Mouse (Mus musculus): ENCODE data around the gene Padi3.

The Padi3 gene

GRCm38 (mm10) chr4:140815996-140816917, 5.8 kb upstream of the Padi3 start:
- no peak for DNase-seq (ENCODE audit: low spot score)

DNA sequence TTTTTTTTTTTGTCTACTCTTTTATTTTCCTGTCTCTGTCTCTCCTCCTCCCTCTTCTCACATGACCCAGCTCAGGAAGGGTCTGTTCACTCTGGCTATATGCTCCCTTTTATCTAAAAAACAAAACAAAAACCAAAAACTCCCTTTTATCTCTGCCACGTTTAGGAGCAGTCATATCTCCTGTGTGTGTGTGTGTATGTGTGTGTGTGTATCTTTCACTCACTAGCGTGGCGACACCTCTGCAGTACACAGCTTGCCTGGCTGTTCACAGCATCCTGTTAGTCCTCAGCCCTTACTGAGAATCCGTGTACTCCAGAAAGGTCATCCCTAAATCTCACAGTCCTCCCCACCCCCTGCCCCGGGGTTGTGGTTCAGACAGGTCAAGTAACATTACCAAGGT, 5.0 kb upstream of the Padi3 start:
- no peak for DNase-seq (ENCODE audit: low spot score)

DNA sequence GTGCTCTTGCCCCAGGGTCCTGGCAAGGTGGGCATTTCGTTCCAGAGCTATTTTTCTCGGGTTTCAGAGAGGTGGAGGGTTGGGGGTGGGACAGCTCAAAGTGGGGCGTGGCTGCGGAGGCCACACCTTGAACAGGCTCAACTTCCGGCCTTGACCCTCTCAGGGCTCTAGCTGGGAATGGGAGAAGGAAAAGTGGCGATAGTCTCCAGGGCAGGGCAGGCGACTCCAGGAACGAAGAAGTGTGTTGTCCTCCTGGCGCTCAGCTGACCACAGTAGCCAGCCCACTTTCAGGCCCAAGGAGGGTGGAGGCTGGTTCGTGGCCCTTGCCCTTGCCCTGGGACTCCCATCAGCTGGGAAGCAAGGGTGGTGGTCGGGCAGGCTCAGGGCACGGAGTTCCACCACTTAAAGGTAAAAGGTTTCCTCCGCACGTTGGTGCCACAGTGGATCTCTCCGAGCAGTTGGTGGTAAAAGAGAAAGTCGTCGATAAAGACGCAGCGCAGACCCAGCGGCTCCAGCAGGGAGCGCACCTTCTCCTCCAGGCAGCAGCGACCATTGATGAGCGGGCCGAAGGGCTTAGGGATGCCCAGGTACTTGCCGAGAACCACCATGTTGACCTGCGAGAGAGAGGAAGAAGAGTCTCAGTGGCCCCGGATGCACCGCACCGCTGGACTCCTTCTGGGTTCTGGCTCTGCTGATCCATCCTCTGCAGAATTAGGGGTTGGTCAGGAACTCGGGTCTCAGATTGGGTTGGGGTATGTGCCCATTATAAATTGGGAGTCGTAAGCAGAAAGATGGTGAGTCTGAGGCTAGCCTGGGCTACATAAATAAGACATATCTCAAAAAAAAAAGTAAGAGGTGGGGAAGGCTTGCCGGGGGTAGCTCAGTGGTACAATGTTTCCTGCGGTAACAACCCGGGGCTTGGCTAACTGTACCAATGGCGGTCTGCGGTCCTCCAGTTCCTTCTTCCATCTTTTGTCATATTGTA, 4.1 kb upstream of the Padi3 start:
- no peak for DNase-seq (ENCODE audit: low spot score)

- DNase-seq (ENCODE audit: low spot score) = no peak
Observed at GRCm38 (mm10) chr4:140813358-140814185, 3.1 kb upstream of the Padi3 start.

GRCm38 (mm10) chr4:140812609-140813008, 2.2 kb upstream of the Padi3 start:
- no peak for DNase-seq (ENCODE audit: low spot score)

GRCm38 (mm10) chr4:140812191-140812590, 1.7 kb upstream of the Padi3 start:
- no peak for DNase-seq (ENCODE audit: low spot score)

DNA sequence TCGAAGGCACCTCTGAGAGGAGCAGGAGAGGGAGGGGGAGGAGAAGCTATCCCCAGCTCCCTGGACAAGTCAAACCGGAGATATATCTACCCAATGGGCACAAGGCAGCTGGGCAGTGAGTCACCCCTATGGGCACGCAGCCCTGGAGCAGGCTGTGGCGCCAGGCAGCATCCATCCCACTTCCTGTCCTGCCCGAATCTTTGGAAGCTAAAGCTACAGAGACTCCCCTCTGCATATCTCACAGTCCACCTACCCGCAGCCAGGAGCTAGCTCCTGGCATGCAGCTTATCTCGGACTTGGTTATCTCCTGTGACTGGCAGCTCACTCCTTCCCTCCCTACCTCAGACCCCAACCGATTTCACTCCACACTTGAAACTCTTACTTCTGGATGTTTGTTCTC, 1.3 kb downstream of the Padi3 start:
- no peak for DNase-seq (ENCODE audit: low spot score)

DNA sequence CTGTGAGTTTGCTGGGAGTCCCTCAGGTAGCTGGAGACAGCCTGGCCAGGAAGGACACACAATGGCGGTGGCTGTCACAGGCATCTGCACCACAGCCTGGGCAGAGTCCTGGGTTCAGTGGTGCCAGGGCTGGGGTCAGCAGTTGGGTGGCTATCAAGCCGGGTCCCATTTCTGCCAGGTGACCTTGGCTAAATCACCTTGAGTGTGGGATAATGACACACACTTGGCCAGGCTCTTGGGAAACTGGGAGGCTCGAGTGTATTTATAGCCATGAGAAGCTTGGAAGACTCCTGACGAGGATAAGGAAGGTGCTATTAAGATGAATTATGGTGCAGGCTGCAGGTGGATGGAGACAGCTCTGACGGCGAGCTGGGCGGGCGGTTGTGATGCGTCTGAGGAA, 5.8 kb downstream of the Padi3 start:
- DNase-seq (ENCODE audit: low spot score) = no peak

GRCm38 (mm10) chr4:140801364-140801763, 9.1 kb downstream of the Padi3 start:
- no peak for DNase-seq (ENCODE audit: low spot score)

DNA sequence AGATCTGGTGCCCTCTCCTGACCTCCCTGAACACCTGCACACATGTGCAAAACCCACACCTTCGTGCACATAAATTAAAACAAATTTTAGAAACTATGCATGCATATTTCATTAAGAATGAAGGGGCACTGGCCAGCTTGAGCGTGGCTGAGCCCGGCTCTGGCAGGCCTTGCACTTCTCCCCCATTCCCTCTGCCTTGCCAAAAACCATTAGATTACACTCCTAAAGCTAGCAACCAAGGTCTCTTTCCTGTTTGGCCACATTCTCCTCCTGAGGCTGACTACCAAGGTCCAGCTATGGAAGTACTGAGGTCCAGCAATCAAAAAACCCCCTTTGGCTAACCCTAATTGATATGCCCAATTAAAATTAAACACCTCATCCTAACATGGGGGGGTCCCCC, 13.7 kb downstream of the Padi3 start:
- DNase-seq (ENCODE audit: low spot score) = no peak

GRCm38 (mm10) chr4:140794678-140795077, 15.8 kb downstream of the Padi3 start:
- no peak for DNase-seq (ENCODE audit: low spot score)

DNA sequence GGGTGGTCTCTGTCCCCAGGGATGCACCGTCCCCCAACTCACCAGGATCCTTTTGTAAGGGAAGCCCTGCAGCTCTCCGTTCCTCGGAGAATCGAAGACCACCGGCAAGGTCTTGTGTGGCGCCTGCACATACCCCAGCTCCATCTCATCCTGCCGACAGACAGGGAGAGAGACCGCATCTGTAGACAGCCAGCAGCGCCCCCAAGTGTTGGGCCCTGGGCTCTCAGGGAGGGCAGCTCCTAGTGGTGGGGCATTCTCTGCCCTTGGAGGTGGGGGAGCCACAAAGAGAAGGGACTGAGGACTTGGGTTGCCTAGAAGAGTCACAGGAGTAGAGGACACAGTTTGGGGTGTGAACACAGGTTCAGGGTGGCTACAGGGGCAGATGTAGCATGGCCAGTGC, 16.7 kb downstream of the Padi3 start:
- DNase-seq (ENCODE audit: low spot score) = no peak

GRCm38 (mm10) chr4:140792584-140792983, 17.9 kb downstream of the Padi3 start:
- no peak for DNase-seq (ENCODE audit: low spot score)

GRCm38 (mm10) chr4:140791071-140791470, 19.4 kb downstream of the Padi3 start:
- DNase-seq (ENCODE audit: low spot score) = no peak

- DNase-seq (ENCODE audit: low spot score) = no peak
Observed at GRCm38 (mm10) chr4:140789983-140790382, 20.5 kb downstream of the Padi3 start.

DNA sequence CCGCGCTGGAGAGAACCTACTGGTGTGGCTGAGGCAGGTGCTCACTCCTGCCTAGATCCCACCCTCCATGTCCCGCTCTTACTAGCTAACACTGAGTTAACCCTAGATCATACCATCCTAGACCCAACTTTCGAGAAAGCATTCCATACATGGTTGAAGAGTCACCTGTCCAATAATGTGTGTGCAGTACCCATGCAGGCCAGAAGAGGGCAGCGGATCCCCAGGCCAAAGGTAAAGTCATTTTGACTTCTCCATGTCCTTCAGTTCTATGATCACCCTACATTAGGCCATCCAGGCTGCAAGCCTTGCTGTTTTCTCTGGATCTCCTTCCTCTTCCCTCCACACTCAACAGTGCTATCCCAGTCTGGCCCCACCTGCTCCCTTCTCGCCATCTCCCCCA, 21.5 kb downstream of the Padi3 start:
- no peak for DNase-seq (ENCODE audit: low spot score)

GRCm38 (mm10) chr4:140788264-140788663, 22.2 kb downstream of the Padi3 start:
- no peak for DNase-seq (ENCODE audit: low spot score)

DNA sequence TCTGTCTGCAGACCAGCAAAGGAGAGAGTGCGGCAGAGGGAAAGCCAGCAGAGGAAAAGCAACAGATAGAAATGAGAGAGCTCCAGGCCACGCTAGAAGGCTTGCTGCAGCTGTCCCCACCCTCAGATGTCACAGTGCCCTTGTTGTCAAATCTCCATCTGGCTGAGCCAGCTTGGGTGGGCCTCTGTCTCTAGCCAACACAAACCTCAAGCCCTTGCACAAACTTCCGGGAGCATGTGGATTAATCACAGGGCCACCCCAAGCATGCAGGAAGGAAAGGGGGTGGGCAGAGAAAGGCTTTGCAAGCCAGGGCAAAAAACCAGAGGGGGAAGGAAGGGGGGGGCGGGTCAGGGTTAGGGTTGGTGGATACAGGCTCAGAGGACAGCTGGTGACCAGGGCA, 23.0 kb downstream of the Padi3 start:
- DNase-seq (ENCODE audit: low spot score) = no peak

DNA sequence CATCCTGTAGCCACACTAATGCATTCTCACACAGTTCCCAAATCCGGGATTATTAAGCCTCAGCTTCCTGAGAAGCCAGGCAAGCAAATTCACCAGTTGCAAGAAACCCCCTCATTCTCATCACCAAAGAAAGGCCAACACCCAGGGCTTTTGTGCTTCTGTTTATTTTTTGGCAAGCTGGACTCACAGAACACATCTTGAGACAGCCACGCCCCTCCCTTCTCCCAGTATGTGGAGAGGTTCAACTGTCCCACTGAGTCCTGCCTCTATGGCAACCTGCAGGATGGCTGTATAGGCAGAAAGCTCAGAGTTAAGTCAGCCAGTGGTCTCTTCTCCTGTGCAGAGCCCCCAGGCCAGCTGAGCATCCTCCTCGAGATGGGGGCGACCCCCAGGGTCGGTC, 25.2 kb downstream of the Padi3 start:
- no peak for DNase-seq (ENCODE audit: low spot score)

DNA sequence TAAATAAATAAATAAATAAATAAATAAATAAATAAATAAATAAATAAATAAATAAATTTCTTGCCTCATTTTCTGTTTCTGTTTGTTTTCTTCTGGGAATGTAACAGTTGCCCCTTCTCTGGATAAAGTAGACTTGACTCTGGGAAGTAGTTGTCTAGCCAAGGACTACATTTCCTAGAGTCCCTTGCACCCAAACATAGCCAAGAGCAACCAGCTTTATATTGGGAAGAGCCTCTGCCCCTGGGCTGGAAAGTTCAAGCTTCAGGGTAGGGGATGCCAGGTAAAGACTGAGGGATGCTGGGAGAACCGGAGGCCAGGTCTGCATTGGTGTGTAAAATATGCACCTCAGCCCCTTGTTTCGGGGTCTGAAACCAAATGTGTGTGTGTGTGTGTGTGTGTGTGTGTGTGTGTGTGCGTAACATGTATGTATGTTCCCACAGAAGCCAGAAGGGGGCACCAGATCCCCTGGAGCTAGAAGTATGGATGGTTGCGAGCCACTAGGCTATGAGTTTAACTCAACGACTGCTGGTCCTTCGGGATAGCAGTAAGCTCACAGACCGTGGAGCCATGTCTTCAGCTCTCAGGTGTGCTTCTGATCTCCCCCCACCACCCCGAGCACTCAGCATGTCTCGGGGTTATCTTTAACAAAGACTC, 26.0 kb downstream of the Padi3 start:
- no peak for DNase-seq (ENCODE audit: low spot score)

DNA sequence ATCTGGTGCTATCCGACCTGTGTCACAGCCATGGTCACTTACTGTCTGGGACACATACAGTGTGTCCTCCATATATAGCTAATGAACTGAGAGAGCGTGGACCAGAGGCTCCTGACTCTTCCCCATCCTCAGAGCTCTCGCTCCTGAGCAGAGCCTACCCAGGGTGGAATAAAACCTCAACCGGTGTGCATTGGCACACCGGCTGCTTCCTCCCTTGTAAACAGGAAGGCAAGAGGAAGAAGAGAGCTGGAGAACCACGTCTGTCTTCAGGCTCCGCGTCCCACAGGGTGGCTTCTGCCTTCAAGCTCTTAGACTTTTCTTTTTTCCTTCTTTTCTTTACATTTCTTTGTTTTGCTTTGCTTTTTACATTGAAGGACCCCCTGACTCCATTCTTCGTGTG, 27.6 kb downstream of the Padi3 start:
- no peak for DNase-seq (ENCODE audit: low spot score)
